Mouse (Mus musculus) heart, embryonic 13.5 days (tissue): Measurements from ENCODE around the gene Prr29. TPM values are rescaled to one million over a fixed set of nuclear protein-coding genes. Genes with fewer than 3 reads are reported as not detected.

ENCODE experiments used
- ATAC-seq: fragments of 200-750 bp; cut with Nextera tagmentation; 2 replicates; pipeline ENCODE4 v1.8.0; 2017; ENCODE audit warnings: moderate TSS enrichment; ENCODE audit not compliant: insufficient number of reproducible peaks, low FRiP score, low TSS enrichment; ENCODE audit errors: extremely low read depth
- H3K27ac ChIP-seq: fragments of 300-500 bp; sonication (generic); replicated peaks from 2 replicates; pipeline ENCODE4 v1.5.1; 2015; ENCODE audit warnings: moderate library complexity, mild to moderate bottlenecking, inconsistent platforms
- H3K27me3 ChIP-seq: fragments of 300-500 bp; sonication (generic); replicated peaks from 2 replicates; pipeline ENCODE4 v1.6.1; 2015; ENCODE audit warnings: mild to moderate bottlenecking, inconsistent platforms
- H3K36me3 ChIP-seq: fragments of 300-500 bp; sonication (generic); 2 replicates; pipeline ENCODE4 v1.6.1; 2015; ENCODE audit warnings: mild to moderate bottlenecking, inconsistent platforms
- H3K4me1 ChIP-seq: fragments of 300-500 bp; sonication (generic); 2 replicates; pipeline ENCODE4 v1.6.1; 2015; ENCODE audit warnings: inconsistent platforms
- H3K4me2 ChIP-seq: fragments of 300-500 bp; sonication (generic); 2 replicates; pipeline ENCODE4 v1.6.1; 2015; ENCODE audit warnings: inconsistent platforms, mild to moderate bottlenecking, moderate library complexity
- H3K4me3 ChIP-seq: fragments of 300-500 bp; sonication (generic); 2 replicates; pipeline ENCODE4 v1.5.1; 2015; ENCODE audit warnings: moderate library complexity, mild to moderate bottlenecking, inconsistent platforms
- H3K9ac ChIP-seq: fragments of 300-500 bp; sonication (generic); 2 replicates; pipeline ENCODE4 v1.6.1; 2015; ENCODE audit warnings: inconsistent platforms, mild to moderate bottlenecking, moderate library complexity
- H3K9me3 ChIP-seq: fragments of 300-500 bp; sonication (generic); 2 replicates; pipeline ENCODE4 v1.6.1; 2016; ENCODE audit warnings: inconsistent platforms
- WGBS: fragments of 180-500 bp; shearing (Covaris S2); methylation state at CpG from one replicate; pipeline ENCODE4 v1.1.7; 2015; ENCODE audit warnings: mixed read lengths; 5-methylcytosine and 5-hydroxymethylcytosine counted together
- polyA plus RNA-seq: library from polyadenylated mRNA; unstranded; fragments of >200 nt; fragmentation: Nextera tagmentation; extraction: Ambion mirVana; gene quantifications from 2 replicates; pipeline ENCODE4 v1.2.1, GENCODE M21; 2015

Prr29 gene
- 0.15 and 0.27 TPM in 2 replicates for polyA plus RNA-seq

GRCm38 (mm10) chr11:106365366-106365765 lies at the start of gene Prr29:
Gene Prr29 (plus strand): TSS chr11:106365472.
- Histone ChIP-seq H3K27me3 (no peaks in the 10 kb centered on the region), H3K4me3 (0 out of 2 replicates have a peak within 1 kb of the TSS, but pooled peaks have one; percentile 27), H3K4me1 (peaks cover 22% of the 10 kb centered on the region), H3K4me2 (peak within 1 kb of the TSS; percentile 57), H3K27ac (0 out of 2 replicates have a peak within 1 kb of the TSS, but pooled peaks have one; percentile 13), H3K9me3 (no peaks in the 10 kb centered on the region), H3K36me3 (no peaks in the 10 kb centered on the region), H3K9ac (peak within 1 kb of the TSS; percentile 69)
- 30% methylated on average over 10 of the region's 10 CpGs for WGBS
- ATAC-seq: no peak

GRCm38 (mm10) chr11:106316416-106316815 lies 48.9 kb upstream of the Prr29 start:
- Histone ChIP-seq H3K4me3 (no peak overlapping the region), H3K27ac (no peak overlapping the region), H3K36me3 (no peaks in the 10 kb centered on the region), H3K9me3 (no peaks in the 10 kb centered on the region), H3K9ac (no peak overlapping the region), H3K4me1 (peaks cover 9% of the 10 kb centered on the region), H3K27me3 (peaks cover 4% of the 10 kb centered on the region; the same call in 1 of the 2 replicates), H3K4me2 (no peak overlapping the region)
- no peak for ATAC-seq
- 52% methylated on average over 1 of the region's 1 CpGs for WGBS

- Histone ChIP-seq H3K4me1 (peaks cover 9% of the 10 kb centered on the region), H3K9me3 (no peaks in the 10 kb centered on the region), H3K4me3 (no peak overlapping the region), H3K27ac (no peak overlapping the region), H3K36me3 (no peaks in the 10 kb centered on the region), H3K9ac (no peak overlapping the region), H3K4me2 (no peak overlapping the region), H3K27me3 (peaks cover 4% of the 10 kb centered on the region; the same call in 1 of the 2 replicates)
- WGBS: 77% methylated on average over 7 of the region's 7 CpGs
- no peak for ATAC-seq
These were observed 47.5 kb upstream of the Prr29 start for GRCm38 (mm10) chr11:106317801-106318200.

GRCm38 (mm10) chr11:106318406-106319366 lies 46.6 kb upstream of the Prr29 start:
- Histone ChIP-seq H3K9ac (no peak overlapping the region), H3K9me3 (no peaks in the 10 kb centered on the region), H3K4me3 (no peak overlapping the region), H3K27ac (no peak overlapping the region), H3K27me3 (peaks cover 4% of the 10 kb centered on the region; the same call in 1 of the 2 replicates), H3K36me3 (no peaks in the 10 kb centered on the region), H3K4me1 (peaks cover 9% of the 10 kb centered on the region), H3K4me2 (no peak overlapping the region)
- 63% methylated on average over 21 of the region's 21 CpGs for WGBS
- no peak for ATAC-seq

- Histone ChIP-seq H3K9ac (0 out of 2 replicates have a peak overlapping the region, but pooled peaks have one; percentile 40), H3K4me1 (peaks cover 30% of the 10 kb centered on the region), H3K27me3 (no peaks in the 10 kb centered on the region), H3K27ac (no peak overlapping the region), H3K9me3 (no peaks in the 10 kb centered on the region), H3K36me3 (no peaks in the 10 kb centered on the region), H3K4me3 (no peak overlapping the region), H3K4me2 (no peak overlapping the region)
- 72% methylated on average over 5 of the region's 5 CpGs for WGBS
- ATAC-seq: no peak
These were observed 40.4 kb upstream of the Prr29 start for GRCm38 (mm10) chr11:106324858-106325257.

GRCm38 (mm10) chr11:106325566-106326206 lies 39.6 kb upstream of the Prr29 start:
- H3K4me3 ChIP-seq: no peak overlapping the region
- no peaks in the 10 kb centered on the region for H3K9me3 ChIP-seq
- H3K27me3 ChIP-seq: no peaks in the 10 kb centered on the region
- H3K27ac ChIP-seq: no peak overlapping the region
- no peak for ATAC-seq
- 0 out of 2 replicates have a peak overlapping the region, but pooled peaks have one; percentile 40 for H3K9ac ChIP-seq
- H3K4me1 ChIP-seq: peaks cover 33% of the 10 kb centered on the region
- H3K36me3 ChIP-seq: no peaks in the 10 kb centered on the region
- WGBS: 64% methylated on average over 8 of the region's 8 CpGs
- H3K4me2 ChIP-seq: no peak overlapping the region

GRCm38 (mm10) chr11:106326475-106326874 lies 38.8 kb upstream of the Prr29 start:
- ATAC-seq: no peak
- Histone ChIP-seq H3K4me1 (peaks cover 33% of the 10 kb centered on the region), H3K9me3 (no peaks in the 10 kb centered on the region), H3K9ac (no peak overlapping the region), H3K36me3 (no peaks in the 10 kb centered on the region), H3K4me2 (no peak overlapping the region), H3K27ac (no peak overlapping the region), H3K27me3 (no peaks in the 10 kb centered on the region), H3K4me3 (no peak overlapping the region)
- WGBS: 55% methylated on average over 8 of the region's 8 CpGs

- WGBS: 20% methylated on average over 5 of the region's 5 CpGs
- ATAC-seq: no peak
These were observed 36.8 kb upstream of the Prr29 start for GRCm38 (mm10) chr11:106328521-106328920.

GRCm38 (mm10) chr11:106329128-106329527 lies 36.1 kb upstream of the Prr29 start:
- peaks cover 52% of the 10 kb centered on the region for H3K4me1 ChIP-seq
- no peaks in the 10 kb centered on the region for H3K36me3 ChIP-seq
- H3K27ac ChIP-seq: peak overlapping the region; percentile 80
- H3K4me3 ChIP-seq: no peak overlapping the region
- no peaks in the 10 kb centered on the region for H3K27me3 ChIP-seq
- 19% methylated on average over 6 of the region's 6 CpGs for WGBS
- H3K9ac ChIP-seq: peak overlapping the region; percentile 35; the same call in 1 of the 2 replicates
- no peaks in the 10 kb centered on the region for H3K9me3 ChIP-seq
- peak; percentile 48; the same call in 1 of the 2 replicates for ATAC-seq
- H3K4me2 ChIP-seq: peak overlapping the region; percentile 34

More at GRCm38 (mm10) chr11:106328521-106328920, 36.8 kb upstream of the Prr29 start:
- Histone ChIP-seq H3K9me3 (no peaks in the 10 kb centered on the region), H3K36me3 (no peaks in the 10 kb centered on the region), H3K4me2 (0 out of 2 replicates have a peak overlapping the region, but pooled peaks have one; percentile 34), H3K27ac (peak overlapping the region; percentile 80; the same call in 1 of the 2 replicates), H3K27me3 (no peaks in the 10 kb centered on the region), H3K4me1 (peaks cover 50% of the 10 kb centered on the region), H3K9ac (no peak overlapping the region), H3K4me3 (no peak overlapping the region)

- 37% methylated on average over 7 of the region's 7 CpGs for WGBS
- peak overlapping the region; percentile 80 for H3K27ac ChIP-seq
- H3K36me3 ChIP-seq: no peaks in the 10 kb centered on the region
- H3K9ac ChIP-seq: peak overlapping the region; percentile 35; the same call in 1 of the 2 replicates
- no peaks in the 10 kb centered on the region for H3K9me3 ChIP-seq
- peaks cover 54% of the 10 kb centered on the region for H3K4me1 ChIP-seq
- H3K4me3 ChIP-seq: no peak overlapping the region
- H3K4me2 ChIP-seq: peak overlapping the region; percentile 34
- no peak for ATAC-seq
- H3K27me3 ChIP-seq: no peaks in the 10 kb centered on the region
These were observed 35.6 kb upstream of the Prr29 start for GRCm38 (mm10) chr11:106329682-106330081.

- peaks cover 45% of the 10 kb centered on the region for H3K4me1 ChIP-seq
- H3K4me3 ChIP-seq: no peak overlapping the region
- ATAC-seq: no peak
- H3K36me3 ChIP-seq: no peaks in the 10 kb centered on the region
- no peak overlapping the region for H3K9ac ChIP-seq
- 0 out of 2 replicates have a peak overlapping the region, but pooled peaks have one; percentile 45 for H3K27ac ChIP-seq
- H3K27me3 ChIP-seq: no peaks in the 10 kb centered on the region
- no peaks in the 10 kb centered on the region for H3K9me3 ChIP-seq
- 41% methylated on average over 4 of the region's 4 CpGs for WGBS
- no peak overlapping the region for H3K4me2 ChIP-seq
These were observed 32.8 kb upstream of the Prr29 start for GRCm38 (mm10) chr11:106332458-106332857.
